Mouse (Mus musculus): Measurements from ENCODE around the gene Nabp2. TPM values are rescaled to one million over a fixed set of nuclear protein-coding genes. Genes with fewer than 3 reads are reported as not detected.

Gene Nabp2
- total and polyA plus RNA-seq, 3 experiments: 40.3 to 123 (median 43.7) TPM

DNA sequence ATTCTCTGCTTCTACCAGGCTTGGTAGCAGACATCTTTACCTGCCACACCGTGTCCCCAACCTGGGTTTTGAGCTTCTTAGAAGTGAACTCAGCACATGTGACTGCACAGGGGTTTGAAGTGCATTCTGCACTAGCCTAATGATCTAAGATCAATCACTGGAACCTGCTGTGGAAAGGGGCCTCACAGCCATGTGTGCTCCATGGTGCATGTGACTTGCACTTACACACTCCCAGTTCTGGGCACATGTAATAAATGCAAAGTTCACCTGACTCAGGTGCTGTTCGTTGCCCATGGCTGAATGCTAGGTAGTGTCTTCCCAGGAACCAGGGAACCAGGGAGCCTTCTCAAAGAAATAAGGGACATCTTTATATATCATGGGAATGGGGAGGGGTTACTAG, 22.1 kb upstream of the Nabp2 start:
- no peak overlapping the region for H3K4me2 ChIP-seq (ENCODE audit: insufficient read depth, low read depth, poor library complexity, severe bottlenecking)
- in situ Hi-C loops (cut with MboI; ENCODE audit: low pct_ligation_motif_present, low pct_unique_long_range_greater_than_20kb, low sequenced_read_pairs) (no loop called here), dilution Hi-C loops (cut with MboI; ENCODE audit: extremely low pct_ligation_motif_present, extremely low pct_unique_long_range_greater_than_20kb, low sequenced_read_pairs) (no loop called here)
- peaks cover 5 to 25% of the 10 kb centered on the region in 2 experiments for H3K4me1 ChIP-seq (ENCODE audit: control insufficient read depth in 1 of 2, insufficient read depth in 2 of 2)
- TF ChIP-seq RCOR1 (conservative IDR thresholded peaks at IDR 0.05; ENCODE audit: low read depth, low read length): no peak
- no peak for TF ChIP-seq MEF2A (IDR thresholded peaks at IDR 0.05; ENCODE audit: borderline replicate concordance, low read depth, low read length)
- TF ChIP-seq MXI1 (IDR thresholded peaks at IDR 0.05; ENCODE audit: low read depth, low read length): no peak
- no peaks in the 10 kb centered on the region for H3K9me3 ChIP-seq (replicated peaks; ENCODE audit: low read length)
- peaks cover 60 to 86% of the 10 kb centered on the region in 2 experiments for H3K36me3 ChIP-seq (replicated peaks in 1 of 2; ENCODE audit: control insufficient read depth in 1 of 2, insufficient read depth in 1 of 2, low read length in 1 of 2)
- H3K79me2 ChIP-seq (replicated peaks; ENCODE audit: control insufficient read depth, extremely low read depth, insufficient read depth, poor library complexity, severe bottlenecking): no peaks in the 10 kb centered on the region
- H3K27ac ChIP-seq (ENCODE audit: insufficient read depth, low read depth): no peak overlapping the region
- no peak overlapping the region for H3K9ac ChIP-seq (ENCODE audit: insufficient read depth, low read depth)
- DNase-seq (ENCODE audit: extremely low read depth): no peak
- no peaks in the 10 kb centered on the region for H3K27me3 ChIP-seq (replicated peaks)
- no peak overlapping the region for H3K4me3 ChIP-seq (replicated peaks in 1 of 3; ENCODE audit: low read depth in 2 of 3, low read length in 2 of 3, poor library complexity in 1 of 3)

DNA sequence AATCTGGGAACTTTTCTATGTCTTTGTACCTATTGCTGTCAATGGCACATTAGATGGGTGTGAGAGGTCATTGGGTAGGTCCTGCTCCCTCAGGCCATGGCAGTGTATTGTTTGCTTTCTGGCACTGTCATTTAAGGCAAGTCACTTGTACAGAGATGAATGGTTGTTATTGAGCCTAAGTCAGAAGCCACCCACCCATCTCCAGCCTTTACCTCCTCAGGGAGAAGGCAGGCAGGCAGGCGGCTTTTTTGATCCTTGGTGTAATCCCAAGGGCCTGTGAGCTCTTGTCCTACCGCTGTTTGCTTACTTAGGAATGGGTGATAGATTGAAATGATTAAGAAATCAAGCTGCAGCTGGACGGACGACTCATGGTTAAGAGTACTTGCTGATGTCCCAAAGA, 18.2 kb upstream of the Nabp2 start:
- DNase-seq (ENCODE audit: extremely low read depth): no peak
- dilution Hi-C loops (cut with MboI; ENCODE audit: extremely low pct_ligation_motif_present, extremely low pct_unique_long_range_greater_than_20kb, low sequenced_read_pairs) (no loop called here), in situ Hi-C loops (cut with MboI; ENCODE audit: low pct_ligation_motif_present, low pct_unique_long_range_greater_than_20kb, low sequenced_read_pairs) (no loop called here)
- no peak overlapping the region for H3K4me3 ChIP-seq (replicated peaks in 1 of 3; ENCODE audit: low read depth in 2 of 3, low read length in 2 of 3, poor library complexity in 1 of 3)
- no peak overlapping the region for H3K27ac ChIP-seq (ENCODE audit: insufficient read depth, low read depth)
- H3K4me1 ChIP-seq (ENCODE audit: control insufficient read depth in 1 of 2, insufficient read depth in 2 of 2): peaks cover 0 to 11% of the 10 kb centered on the region in 2 experiments; a peak in 2 of 4 replicates
- no peak overlapping the region for H3K9ac ChIP-seq (ENCODE audit: insufficient read depth, low read depth)
- no peaks in the 10 kb centered on the region for H3K79me2 ChIP-seq (replicated peaks; ENCODE audit: control insufficient read depth, extremely low read depth, insufficient read depth, poor library complexity, severe bottlenecking)
- H3K27me3 ChIP-seq (replicated peaks): no peaks in the 10 kb centered on the region
- TF ChIP-seq CHD1 (IDR thresholded peaks at IDR 0.05; ENCODE audit: low read depth, low read length): no peak
- TF ChIP-seq POLR2AphosphoS2 (IDR thresholded peaks at IDR 0.05; ENCODE audit: low read depth, low read length): no peak
- no peak for TF ChIP-seq RAD21 (IDR thresholded peaks at IDR 0.05; ENCODE audit: low read depth, low read length)
- TF ChIP-seq PAX5 (IDR thresholded peaks at IDR 0.05; ENCODE audit: low read length): no peak
- TF ChIP-seq KAT2A (IDR thresholded peaks at IDR 0.05; ENCODE audit: insufficient replicate concordance, low read length): no peak
- H3K36me3 ChIP-seq (replicated peaks in 1 of 2; ENCODE audit: control insufficient read depth in 1 of 2, insufficient read depth in 1 of 2, low read length in 1 of 2): peaks cover 32 to 76% of the 10 kb centered on the region in 2 experiments
- H3K4me2 ChIP-seq (ENCODE audit: insufficient read depth, low read depth, poor library complexity, severe bottlenecking): no peak overlapping the region
- no peaks in the 10 kb centered on the region for H3K9me3 ChIP-seq (replicated peaks; ENCODE audit: low read length)

GRCm38 (mm10) chr10:128429052-128429451, 17.8 kb upstream of the Nabp2 start:
- Histone ChIP-seq H3K4me2 (ENCODE audit: insufficient read depth, low read depth, poor library complexity, severe bottlenecking) (no peak overlapping the region), H3K27ac (ENCODE audit: insufficient read depth, low read depth) (no peak overlapping the region), H3K79me2 (replicated peaks; ENCODE audit: control insufficient read depth, extremely low read depth, insufficient read depth, poor library complexity, severe bottlenecking) (no peaks in the 10 kb centered on the region), H3K36me3 (replicated peaks in 1 of 2; ENCODE audit: control insufficient read depth in 1 of 2, insufficient read depth in 1 of 2, low read length in 1 of 2) (peaks cover 32 to 75% of the 10 kb centered on the region in 2 experiments), H3K9ac (ENCODE audit: insufficient read depth, low read depth) (no peak overlapping the region), H3K27me3 (replicated peaks) (no peaks in the 10 kb centered on the region), H3K4me1 (ENCODE audit: control insufficient read depth in 1 of 2, insufficient read depth in 2 of 2) (peaks cover 0 to 7% of the 10 kb centered on the region in 2 experiments; a peak in 2 of 4 replicates), H3K9me3 (replicated peaks; ENCODE audit: low read length) (no peaks in the 10 kb centered on the region), H3K4me3 (replicated peaks in 1 of 3; ENCODE audit: low read depth in 2 of 3, low read length in 2 of 3, poor library complexity in 1 of 3) (no peak overlapping the region)
- dilution Hi-C loops (cut with MboI; ENCODE audit: extremely low pct_ligation_motif_present, extremely low pct_unique_long_range_greater_than_20kb, low sequenced_read_pairs): no loop called here
- in situ Hi-C loops (cut with MboI; ENCODE audit: low pct_ligation_motif_present, low pct_unique_long_range_greater_than_20kb, low sequenced_read_pairs): no loop called here
- no peak for TF ChIP-seq ETS1 (conservative IDR thresholded peaks at IDR 0.05; ENCODE audit: low read depth, low read length)
- TF ChIP-seq JUN (IDR thresholded peaks at IDR 0.05; ENCODE audit: insufficient read depth, low read depth, low read length): no peak
- TF ChIP-seq MAFK (IDR thresholded peaks at IDR 0.05; ENCODE audit: insufficient replicate concordance, low read length): no peak
- no peak for TF ChIP-seq CHD1 (IDR thresholded peaks at IDR 0.05; ENCODE audit: low read depth, low read length)
- no peak for TF ChIP-seq POLR2AphosphoS2 (IDR thresholded peaks at IDR 0.05; ENCODE audit: low read depth, low read length)
- no peak for TF ChIP-seq MAZ (IDR thresholded peaks at IDR 0.05; ENCODE audit: low read depth, low read length)
- TF ChIP-seq PAX5 (IDR thresholded peaks at IDR 0.05; ENCODE audit: low read length): no peak
- TF ChIP-seq MAX (IDR thresholded peaks at IDR 0.05; ENCODE audit: low read length): no peak
- no peak for TF ChIP-seq POLR2A (IDR thresholded peaks at IDR 0.05; ENCODE audit: low read depth, low read length)
- no peak for TF ChIP-seq USF2 (conservative IDR thresholded peaks at IDR 0.05; ENCODE audit: low read depth, low read length)
- TF ChIP-seq KAT2A (IDR thresholded peaks at IDR 0.05; ENCODE audit: insufficient replicate concordance, low read length): no peak
- no peak for TF ChIP-seq CTCF (conservative IDR thresholded peaks at IDR 0.05 in 1 of 2, IDR thresholded peaks at IDR 0.05 in 1 of 2; ENCODE audit: low read depth in 2 of 2, low read length in 2 of 2)
- no peak for TF ChIP-seq CHD2 (IDR thresholded peaks at IDR 0.05; ENCODE audit: low read length)
- no peak for TF ChIP-seq RAD21 (IDR thresholded peaks at IDR 0.05; ENCODE audit: low read depth, low read length)
- TF ChIP-seq ZMIZ1 (IDR thresholded peaks at IDR 0.05; ENCODE audit: low read depth, low read length): no peak
- TF ChIP-seq IRF4 (IDR thresholded peaks at IDR 0.05; ENCODE audit: low read depth, low read length): no peak
- TF ChIP-seq SIN3A (IDR thresholded peaks at IDR 0.05; ENCODE audit: low read length): no peak
- TF ChIP-seq MXI1 (IDR thresholded peaks at IDR 0.05; ENCODE audit: low read depth, low read length): no peak
- TF ChIP-seq ELF1 (IDR thresholded peaks at IDR 0.05; ENCODE audit: low read depth, low read length): no peak
- no peak for TF ChIP-seq EP300 (IDR thresholded peaks at IDR 0.05; ENCODE audit: low read length)
- no peak for DNase-seq (ENCODE audit: extremely low read depth)
